Mouse (Mus musculus): ENCODE results near the gene Gm13694. TPM values are rescaled to one million over a fixed set of nuclear protein-coding genes. Genes with fewer than 3 reads are reported as not detected.

Gene Gm13694
- polyA plus RNA-seq, 1 experiment from 2014 or later = not detected

Other genes starting within 250 kb of the Gm13694 start
- 79.8 and 86.9 TPM in 2 replicates for gene Fam171b, start 166.3 kb upstream of the Gm13694 start, polyA plus RNA-seq (2015; fragmentation: Nextera tagmentation; extraction: Ambion mirVana)
- gene Zswim2, start 37.7 kb upstream of the Gm13694 start, polyA plus RNA-seq (2015; fragmentation: Nextera tagmentation; extraction: Ambion mirVana) = not detected in 2 replicates
- gene Gm13698, start 23.2 kb upstream of the Gm13694 start, polyA plus RNA-seq (2015; fragmentation: Nextera tagmentation; extraction: Ambion mirVana) = not detected in 2 replicates
- gene Gm13693, start 17.4 kb upstream of the Gm13694 start, polyA plus RNA-seq (2015; fragmentation: Nextera tagmentation; extraction: Ambion mirVana) = not detected in 2 replicates
- gene Gm13695, start 11.6 kb upstream of the Gm13694 start, polyA plus RNA-seq (2015; fragmentation: Nextera tagmentation; extraction: Ambion mirVana) = not detected in 2 replicates
- gene Gm13696, start 5.8 kb upstream of the Gm13694 start, polyA plus RNA-seq (2015; fragmentation: Nextera tagmentation; extraction: Ambion mirVana) = not detected in 2 replicates
- gene Gm13697, start 5.8 kb downstream of the Gm13694 start, polyA plus RNA-seq (2015; fragmentation: Nextera tagmentation; extraction: Ambion mirVana) = not detected in 2 replicates
- gene Gm13691, start 11.6 kb downstream of the Gm13694 start, polyA plus RNA-seq (2015; fragmentation: Nextera tagmentation; extraction: Ambion mirVana) = not detected in 2 replicates

Measured in neural tube, embryonic 13.5 days (tissue).